Mouse (Mus musculus): ENCODE measurements around the gene 6030445D17Rik. TPM values are rescaled to one million over a fixed set of nuclear protein-coding genes. Genes with fewer than 3 reads are reported as not detected.
A peak's percentile ranks its signal among the peaks of the same experiment; 100 is the strongest.

Gene 6030445D17Rik
- polyA plus RNA-seq (2016; fragmentation: Nextera tagmentation; extraction: Ambion mirVana) = 0.10 TPM in 1 of 2 replicates, not detected in the other

DNA sequence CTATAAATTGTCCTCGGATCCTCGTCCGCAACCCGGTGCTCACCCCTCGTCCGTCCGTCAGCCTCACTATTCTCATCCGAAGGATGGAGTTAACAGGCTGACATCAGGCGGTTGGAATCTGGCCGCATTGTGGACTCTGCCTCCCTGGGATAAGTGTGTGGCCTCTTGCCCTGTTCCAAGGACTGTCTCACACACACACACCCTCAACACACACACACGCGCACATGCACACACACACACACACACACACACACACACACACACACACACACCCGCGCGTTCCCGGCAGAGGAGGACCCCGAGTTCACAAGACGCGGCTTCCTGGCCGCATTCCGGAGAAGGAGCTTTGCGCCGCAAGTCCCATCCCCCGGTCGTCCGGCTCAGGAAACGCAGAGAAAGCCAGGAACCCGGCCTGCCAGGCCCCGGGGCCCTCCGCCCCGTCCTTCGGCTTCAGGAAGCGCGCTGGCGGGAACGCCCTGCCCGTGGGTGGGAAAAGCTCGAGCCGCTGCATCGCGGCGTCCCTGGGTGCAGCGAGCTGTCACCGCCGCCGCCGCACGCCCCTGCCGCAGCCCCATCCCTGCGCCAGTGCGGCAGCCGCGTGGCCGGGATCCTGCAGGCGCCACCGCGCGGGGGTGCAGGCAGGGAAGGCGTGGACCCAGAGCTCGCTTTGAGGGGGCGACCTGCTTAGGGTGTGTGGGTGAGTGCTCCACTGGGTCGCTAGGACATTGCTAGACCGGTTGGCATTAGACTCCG is at the start of gene 6030445D17Rik:
Gene 6030445D17Rik, plus strand, starts transcription at position 165 of the 753 bp plus-strand sequence.
- no peaks in the 10 kb centered on the region for H3K9me3 ChIP-seq (replicated peaks)
- H3K27ac ChIP-seq = peak within 1 kb of the TSS; percentile 64; the same call in 1 of the 2 replicates
- peak within 1 kb of the TSS; percentile 58 for H3K9ac ChIP-seq
- peak within 1 kb of the TSS; percentile 91 for H3K4me2 ChIP-seq
- peaks cover 18% of the 10 kb centered on the region for H3K4me1 ChIP-seq
- peak within 1 kb of the TSS; percentile 63 for H3K4me3 ChIP-seq
- 4% methylated on average over 64 of the region's 64 CpGs for WGBS (ENCODE audit: insufficient replicate concordance)
- no peaks in the 10 kb centered on the region for H3K36me3 ChIP-seq
- ATAC-seq = peak; percentile 71
- H3K27me3 ChIP-seq (replicated peaks) = peaks cover 68% of the 10 kb centered on the region

DNA sequence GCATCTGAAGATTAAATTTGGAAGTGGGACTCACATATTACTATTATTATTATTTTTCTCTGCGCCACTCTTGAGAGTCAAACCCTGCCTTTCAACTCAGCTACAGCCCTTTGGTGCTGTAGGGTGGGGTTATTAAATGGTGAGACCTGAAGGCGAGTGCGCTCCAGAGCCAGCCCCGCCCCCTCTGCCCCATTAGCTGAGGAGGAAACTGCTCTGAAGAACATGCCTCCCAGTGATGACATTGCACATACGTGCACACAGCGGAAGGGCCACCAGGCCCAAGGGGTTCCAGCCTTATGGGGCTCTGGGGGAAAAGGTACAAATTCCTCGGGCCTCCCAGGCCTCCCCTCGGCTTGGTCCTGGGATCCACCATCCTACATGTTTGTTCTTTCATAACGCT is 46.6 kb upstream of the 6030445D17Rik start:
- 68% methylated on average over 9 of the region's 9 CpGs for WGBS (ENCODE audit: insufficient replicate concordance)
- no peaks in the 10 kb centered on the region for H3K9me3 ChIP-seq (replicated peaks)
- no peak overlapping the region for H3K4me2 ChIP-seq
- no peak overlapping the region for H3K27ac ChIP-seq
- ATAC-seq = no peak
- no peak overlapping the region for H3K9ac ChIP-seq
- H3K36me3 ChIP-seq = no peaks in the 10 kb centered on the region
- H3K4me3 ChIP-seq = no peak overlapping the region
- H3K27me3 ChIP-seq (replicated peaks) = peaks cover 30% of the 10 kb centered on the region
- H3K4me1 ChIP-seq = no peaks in the 10 kb centered on the region

DNA sequence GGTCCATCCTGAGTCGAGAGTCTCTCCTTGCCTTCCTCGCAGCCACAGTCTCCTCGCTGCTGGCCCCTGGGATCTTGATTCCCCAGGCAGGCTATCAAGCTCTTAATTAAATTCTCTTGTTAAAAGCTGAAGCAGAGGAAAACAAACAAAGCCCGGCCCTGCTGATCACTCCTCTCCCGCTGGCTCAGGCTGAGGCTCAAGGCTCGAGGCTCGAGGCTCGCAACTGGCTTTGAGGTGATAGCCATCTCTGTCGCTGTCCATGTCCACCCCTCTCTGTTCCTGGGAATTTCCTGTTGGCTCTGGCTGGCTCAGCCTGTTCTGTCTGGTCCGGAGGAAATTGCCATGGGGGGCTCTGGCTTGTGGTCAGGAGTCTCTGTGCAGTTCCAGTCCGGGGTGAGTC is 43.1 kb upstream of the 6030445D17Rik start:
- ATAC-seq = no peak
- H3K4me3 ChIP-seq = no peak overlapping the region
- no peak overlapping the region for H3K9ac ChIP-seq
- H3K27me3 ChIP-seq (replicated peaks) = peaks cover 65% of the 10 kb centered on the region
- H3K4me2 ChIP-seq = no peak overlapping the region
- WGBS (ENCODE audit: insufficient replicate concordance) = 17% methylated on average over 11 of the region's 11 CpGs
- no peaks in the 10 kb centered on the region for H3K9me3 ChIP-seq (replicated peaks)
- H3K27ac ChIP-seq = no peak overlapping the region
- H3K36me3 ChIP-seq = no peaks in the 10 kb centered on the region
- H3K4me1 ChIP-seq = peaks cover 1% of the 10 kb centered on the region; the same call in 1 of the 2 replicates

DNA sequence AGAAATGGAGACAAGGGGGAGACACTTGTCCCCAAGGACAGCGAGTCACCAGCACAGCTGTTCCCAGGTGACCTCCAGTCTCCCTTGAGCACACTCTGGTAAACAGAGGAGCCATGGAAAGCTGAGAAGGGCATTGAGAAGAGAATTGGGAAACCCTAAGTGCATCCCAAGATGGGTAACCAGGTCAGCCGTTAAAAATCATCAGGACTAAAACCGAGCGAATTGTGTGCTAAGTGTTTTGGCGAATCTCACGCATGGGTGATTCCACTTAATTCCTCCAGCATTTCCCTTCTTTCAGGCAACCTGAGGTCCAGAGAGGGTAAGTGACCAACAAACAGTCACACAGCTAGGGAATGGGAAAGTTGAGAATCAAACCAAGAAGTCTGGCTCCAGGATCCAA is 42.7 kb upstream of the 6030445D17Rik start:
- ATAC-seq = no peak
- Histone ChIP-seq H3K4me2 (no peak overlapping the region), H3K4me3 (no peak overlapping the region), H3K27me3 (replicated peaks) (peaks cover 69% of the 10 kb centered on the region), H3K4me1 (peaks cover 5% of the 10 kb centered on the region), H3K9me3 (replicated peaks) (no peaks in the 10 kb centered on the region), H3K27ac (no peak overlapping the region), H3K36me3 (no peaks in the 10 kb centered on the region), H3K9ac (no peak overlapping the region)
- WGBS (ENCODE audit: insufficient replicate concordance) = 60% methylated on average over 6 of the region's 6 CpGs

DNA sequence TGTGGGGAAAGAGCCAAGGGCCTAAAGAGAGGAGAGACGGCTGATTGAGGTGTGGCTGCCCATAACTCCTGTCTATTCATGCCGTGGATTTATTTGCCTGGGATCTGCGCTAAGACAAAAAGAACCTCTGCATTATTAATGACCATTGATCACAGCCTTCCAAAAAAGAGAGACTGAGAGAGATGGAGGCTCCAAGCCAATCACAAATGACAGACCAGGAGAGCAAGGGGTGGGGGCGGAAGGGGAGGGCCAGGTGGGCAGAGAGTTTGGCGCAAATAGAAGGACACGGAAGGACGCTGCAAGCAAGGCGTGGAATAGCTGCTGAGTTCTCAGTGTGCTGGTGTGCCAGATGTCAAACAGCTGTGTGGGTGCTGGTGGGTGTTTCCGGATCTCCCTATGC is 38.8 kb upstream of the 6030445D17Rik start, which contains the start of gene Htr1d:
Gene Htr1d, plus strand, starts transcription at position 301 of the 400 bp plus-strand sequence.
- Histone ChIP-seq H3K4me2 (peak within 1 kb of the TSS; percentile 74), H3K27ac (no peak within 1 kb of the TSS), H3K9ac (no peak within 1 kb of the TSS), H3K4me1 (peaks cover 12% of the 10 kb centered on the region), H3K27me3 (replicated peaks) (peaks cover 97% of the 10 kb centered on the region), H3K9me3 (replicated peaks) (no peaks in the 10 kb centered on the region), H3K36me3 (no peaks in the 10 kb centered on the region), H3K4me3 (peak within 1 kb of the TSS; percentile 48)
- 63% methylated on average over 9 of the region's 9 CpGs for WGBS (ENCODE audit: insufficient replicate concordance)
- ATAC-seq = no peak

DNA sequence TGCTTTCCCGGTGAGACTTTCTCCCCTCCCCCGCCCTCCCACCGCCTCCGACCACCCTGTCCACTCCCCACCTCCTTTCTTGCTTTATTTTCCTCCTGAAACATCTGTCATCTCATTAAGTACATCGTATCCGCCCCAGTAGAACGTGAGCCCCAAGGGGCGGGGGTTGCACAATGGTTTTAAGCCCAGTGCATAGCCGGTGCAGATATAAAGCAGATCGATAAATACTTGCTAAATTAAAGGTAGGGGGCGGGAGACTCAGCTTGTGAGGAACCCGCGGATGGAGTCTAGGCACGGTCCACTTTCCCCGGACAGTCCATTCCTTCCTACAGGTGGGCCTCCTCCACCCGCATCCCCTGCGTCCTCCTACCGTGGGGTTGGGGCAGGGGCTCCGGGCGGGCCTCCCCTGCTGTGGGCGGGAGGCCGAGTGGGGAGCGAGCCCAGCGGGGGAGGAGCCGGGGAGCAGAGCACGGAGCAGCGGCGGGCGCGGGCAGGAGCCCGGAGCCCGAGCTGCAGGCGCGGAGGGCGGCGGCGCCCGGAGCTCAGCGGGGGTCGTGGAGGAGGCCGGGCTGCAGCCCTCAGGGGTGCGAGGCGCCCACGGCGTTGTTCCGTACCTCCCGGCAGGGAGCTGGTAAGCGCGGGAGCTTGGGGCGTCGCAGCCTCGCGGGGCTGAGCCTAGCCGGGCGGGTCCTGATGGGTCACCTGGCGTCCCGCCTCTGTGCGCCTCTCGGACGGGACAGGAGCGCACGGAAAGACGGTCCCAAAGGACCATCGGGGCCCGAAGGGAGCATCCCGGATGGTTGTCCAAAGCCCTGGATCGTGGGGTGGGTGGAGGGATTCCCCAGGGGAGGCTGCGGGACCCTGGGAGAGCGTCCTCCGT is 37.7 kb upstream of the 6030445D17Rik start:
- no peak for ATAC-seq
- Histone ChIP-seq H3K9me3 (replicated peaks) (no peaks in the 10 kb centered on the region), H3K4me3 (peak overlapping the region; percentile 48), H3K4me2 (peak overlapping the region; percentile 74), H3K9ac (no peak overlapping the region), H3K27me3 (replicated peaks) (peaks cover 95% of the 10 kb centered on the region), H3K4me1 (peaks cover 12% of the 10 kb centered on the region), H3K36me3 (no peaks in the 10 kb centered on the region), H3K27ac (no peak overlapping the region)
- 3% methylated on average over 69 of the region's 70 CpGs for WGBS (ENCODE audit: insufficient replicate concordance)

DNA sequence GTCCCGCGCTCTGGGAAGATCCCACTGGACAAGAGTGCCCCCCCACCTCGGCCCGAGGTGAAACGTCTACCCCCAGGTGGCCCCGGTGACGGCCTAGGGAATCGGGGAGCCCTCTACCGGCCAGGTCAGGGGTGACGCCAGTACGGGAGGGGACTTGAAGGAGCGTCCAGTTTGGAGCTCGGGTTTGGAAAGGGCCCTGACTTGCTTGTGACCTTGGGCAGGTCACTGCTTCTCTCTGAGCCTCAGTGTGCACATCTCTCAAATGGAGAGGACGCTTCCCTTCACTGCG is 37.1 kb upstream of the 6030445D17Rik start:
- WGBS (ENCODE audit: insufficient replicate concordance) = 3% methylated on average over 15 of the region's 15 CpGs
- ATAC-seq = no peak
- Histone ChIP-seq H3K4me3 (peak overlapping the region; percentile 48), H3K4me2 (peak overlapping the region; percentile 74), H3K9ac (no peak overlapping the region), H3K36me3 (no peaks in the 10 kb centered on the region), H3K27me3 (replicated peaks) (peaks cover 95% of the 10 kb centered on the region), H3K27ac (no peak overlapping the region), H3K4me1 (peaks cover 12% of the 10 kb centered on the region), H3K9me3 (replicated peaks) (no peaks in the 10 kb centered on the region)

DNA sequence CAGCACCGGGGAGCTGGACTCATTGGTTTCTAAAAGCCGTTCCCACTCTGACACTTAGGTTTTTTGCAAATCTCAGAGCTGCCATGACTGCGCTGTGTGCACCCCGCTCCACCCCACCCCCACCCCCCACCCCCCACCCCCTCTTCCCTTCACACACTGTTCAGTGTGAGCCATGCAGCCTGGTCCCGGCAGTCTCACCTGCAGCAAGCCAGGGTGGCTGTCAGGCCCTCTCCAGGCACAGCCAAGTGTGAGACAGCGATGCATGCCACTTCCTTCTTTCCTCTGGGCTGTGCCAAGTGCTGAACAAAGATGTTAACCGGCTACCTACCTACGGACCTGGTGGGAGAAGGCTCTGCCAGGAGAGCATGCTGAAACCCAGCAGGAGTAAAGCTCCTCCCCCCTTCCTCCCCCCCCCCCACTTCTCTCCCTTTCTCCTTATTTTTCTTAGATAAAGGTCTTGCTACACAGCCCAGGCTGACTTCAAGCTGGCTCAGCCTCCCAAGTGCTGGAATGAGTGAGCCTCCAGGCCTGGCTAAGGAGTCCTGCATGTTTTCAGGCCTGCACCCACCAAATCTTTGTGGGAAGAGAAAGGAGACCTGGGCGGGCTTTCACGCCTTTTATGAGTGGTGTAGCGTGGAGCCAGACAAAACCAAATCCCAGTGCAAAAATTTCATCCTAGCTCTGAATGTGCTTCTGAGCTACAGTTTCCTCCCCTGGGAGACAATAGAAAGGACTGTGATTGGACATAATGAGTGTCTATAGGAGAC is 31.3 kb upstream of the 6030445D17Rik start:
- 49% methylated on average over 11 of the region's 11 CpGs for WGBS (ENCODE audit: insufficient replicate concordance)
- no peaks in the 10 kb centered on the region for H3K36me3 ChIP-seq
- H3K4me3 ChIP-seq = no peak overlapping the region
- H3K27ac ChIP-seq = no peak overlapping the region
- H3K4me1 ChIP-seq = no peaks in the 10 kb centered on the region
- H3K4me2 ChIP-seq = no peak overlapping the region
- peaks cover 43% of the 10 kb centered on the region for H3K27me3 ChIP-seq (replicated peaks)
- no peak overlapping the region for H3K9ac ChIP-seq
- no peaks in the 10 kb centered on the region for H3K9me3 ChIP-seq (replicated peaks)
- ATAC-seq = no peak

DNA sequence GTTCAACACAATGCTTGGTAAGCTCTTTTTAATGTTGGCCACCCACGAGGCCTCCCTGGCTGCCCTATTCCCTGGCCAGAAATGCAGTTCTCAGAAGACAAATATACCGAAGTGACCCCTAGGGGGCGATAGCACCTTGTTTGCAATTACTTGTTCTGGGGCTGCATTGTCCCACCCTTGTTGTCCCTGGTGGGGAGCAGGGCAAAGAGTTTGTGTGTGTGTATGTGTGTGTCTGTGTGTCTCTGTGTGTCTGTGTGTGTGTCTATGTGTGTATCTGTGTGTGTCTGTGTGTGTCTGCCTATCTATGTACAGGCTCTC is 30.7 kb upstream of the 6030445D17Rik start:
- no peak overlapping the region for H3K4me2 ChIP-seq
- H3K27ac ChIP-seq = no peak overlapping the region
- no peak overlapping the region for H3K4me3 ChIP-seq
- 4% methylated on average over 3 of the region's 3 CpGs for WGBS (ENCODE audit: insufficient replicate concordance)
- H3K4me1 ChIP-seq = no peaks in the 10 kb centered on the region
- H3K27me3 ChIP-seq (replicated peaks) = peaks cover 38% of the 10 kb centered on the region
- H3K36me3 ChIP-seq = no peaks in the 10 kb centered on the region
- H3K9ac ChIP-seq = no peak overlapping the region
- no peaks in the 10 kb centered on the region for H3K9me3 ChIP-seq (replicated peaks)
- ATAC-seq = no peak

DNA sequence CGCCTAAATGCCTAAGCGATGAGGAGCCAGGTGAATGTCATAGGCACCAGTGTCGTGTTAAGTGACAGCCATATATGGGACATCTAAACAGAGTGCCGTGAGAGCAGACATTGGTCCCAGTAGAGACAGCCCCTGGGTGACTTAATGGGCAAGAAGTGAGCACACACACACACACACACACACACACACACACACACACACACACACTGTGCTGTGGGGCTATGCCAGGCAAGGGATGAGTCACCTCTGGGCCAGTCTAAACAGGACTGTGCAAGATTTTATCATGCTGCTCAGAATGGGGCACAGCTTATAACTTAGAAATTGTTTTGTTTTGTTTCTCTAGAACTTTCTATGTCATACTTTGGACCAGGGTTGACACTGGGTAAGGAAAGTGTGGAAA is 28.0 kb upstream of the 6030445D17Rik start:
- Histone ChIP-seq H3K4me2 (no peak overlapping the region), H3K27me3 (replicated peaks) (peaks cover 15% of the 10 kb centered on the region), H3K4me1 (no peaks in the 10 kb centered on the region), H3K4me3 (no peak overlapping the region), H3K36me3 (no peaks in the 10 kb centered on the region), H3K9me3 (replicated peaks) (no peaks in the 10 kb centered on the region), H3K9ac (no peak overlapping the region), H3K27ac (no peak overlapping the region)
- 74% methylated on average over 4 of the region's 4 CpGs for WGBS (ENCODE audit: insufficient replicate concordance)
- no peak for ATAC-seq

DNA sequence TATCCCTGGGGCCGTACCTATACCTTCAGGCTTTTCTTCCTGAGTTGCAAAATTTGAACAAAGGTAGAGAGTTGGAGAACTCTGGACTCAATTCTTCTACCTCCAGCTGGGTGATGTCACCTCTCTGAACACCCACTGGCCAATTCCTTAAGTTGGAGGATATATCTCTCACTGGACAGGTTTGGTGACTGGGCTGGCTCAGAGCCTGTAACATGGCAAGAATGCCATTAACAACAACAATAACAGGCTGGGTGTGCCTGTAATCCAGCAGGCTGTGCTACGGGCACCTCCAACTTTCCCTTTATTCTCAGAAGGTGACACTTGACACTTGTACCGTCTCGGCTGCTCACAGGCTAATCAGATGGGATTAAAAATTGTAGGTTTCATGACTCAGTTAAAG is 22.9 kb upstream of the 6030445D17Rik start:
- ATAC-seq = no peak
- Histone ChIP-seq H3K27ac (no peak overlapping the region), H3K9me3 (replicated peaks) (no peaks in the 10 kb centered on the region), H3K4me1 (no peaks in the 10 kb centered on the region), H3K4me2 (no peak overlapping the region), H3K36me3 (no peaks in the 10 kb centered on the region), H3K9ac (no peak overlapping the region), H3K4me3 (no peak overlapping the region), H3K27me3 (replicated peaks) (no peaks in the 10 kb centered on the region; the same call in 1 of the 2 replicates)
- 63% methylated on average over 4 of the region's 4 CpGs for WGBS (ENCODE audit: insufficient replicate concordance)

Measured in liver, embryonic 12.5 days (tissue).